ENCODE assay signal across 18 mouse cellular contexts in the genomic region with DNA sequence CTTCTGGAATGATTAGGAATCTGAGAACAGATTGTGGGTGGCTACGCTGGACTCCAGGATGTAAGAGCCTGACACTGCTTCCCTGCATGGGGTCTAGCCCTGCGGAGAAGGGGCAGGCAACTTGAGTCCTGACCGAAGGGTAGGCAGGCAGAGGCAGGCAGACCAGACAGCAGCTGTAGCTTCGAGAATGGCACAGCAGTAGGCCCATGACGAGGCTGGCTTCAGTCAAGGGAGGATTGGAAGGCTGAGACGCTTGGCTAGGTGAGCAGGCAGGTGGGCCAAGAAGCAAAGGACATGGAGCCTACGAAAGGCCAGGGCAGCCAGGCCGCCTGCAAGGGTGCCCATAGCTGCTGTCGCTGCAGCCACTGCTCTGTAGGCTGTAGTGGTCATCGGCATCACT. TPM values are rescaled to one million over a fixed set of nuclear protein-coding genes. Genes with fewer than 3 reads are reported as not detected.
DNase-seq lines count a peak whose midpoint lies in the region; ATAC-seq and TF ChIP-seq lines count a peak whose summit lies in the region.
"Had no signal": no experiment of that assay in that cellular context is flagged by ENCODE, and none has a peak within 500 bp of the region (broad histone marks: within the 10 kb centered on the region; RNA-seq: fewer than 3 reads in every experiment).

No protein-coding gene starts in this region.

- H3K4me2 ChIP-seq in limb, embryonic 13.5 days (replicated peaks): no peak overlapping the region
- H3K4me2 ChIP-seq in forebrain, embryonic 11.5 days (ENCODE audit: low read depth, low read length, severe bottlenecking): no peak overlapping the region
- H3K4me2 ChIP-seq: forebrain, embryonic 15.5 days; hindbrain, embryonic 15.5 days; liver, embryonic 11.5 days; lung, embryonic 14.5 days had no signal

- H3K9ac ChIP-seq in limb, embryonic 13.5 days: peak overlapping the region; percentile 5; the same call in 1 of the 2 replicates
- no peak overlapping the region for H3K9ac ChIP-seq in forebrain, embryonic 11.5 days (ENCODE audit: low read length)
- H3K9ac ChIP-seq: forebrain, embryonic 15.5 days; hindbrain, embryonic 15.5 days; lung, embryonic 14.5 days had no signal

- WGBS in limb, embryonic 13.5 days: 76% methylated on average over 10 of the region's 10 CpGs
- WGBS in forebrain, embryonic 11.5 days: 66% methylated on average over 10 of the region's 10 CpGs

- H3K36me3 ChIP-seq in limb, embryonic 13.5 days: peaks cover 87% of the 10 kb centered on the region
- H3K36me3 ChIP-seq in forebrain, embryonic 11.5 days (ENCODE audit: control insufficient read depth, insufficient read depth, low read length): no peaks in the 10 kb centered on the region

- H3K27me3 ChIP-seq in limb, embryonic 13.5 days: no peaks in the 10 kb centered on the region
- no peaks in the 10 kb centered on the region for H3K27me3 ChIP-seq in forebrain, embryonic 11.5 days (ENCODE audit: control insufficient read depth, insufficient read depth, low read length)
- H3K27me3 ChIP-seq: forebrain, embryonic 15.5 days; hindbrain, embryonic 15.5 days had no signal

- H3K4me3 ChIP-seq in layer of hippocampus, adult 2 months: no peak overlapping the region
- H3K4me3 ChIP-seq in limb, embryonic 13.5 days: no peak overlapping the region
- no peak overlapping the region for H3K4me3 ChIP-seq in forebrain, embryonic 11.5 days (ENCODE audit: low read depth, low read length)
- H3K4me3 ChIP-seq: forebrain, embryonic 15.5 days; hindbrain, embryonic 15.5 days had no signal

- no peak for ATAC-seq in limb, embryonic 13.5 days (ENCODE audit: low FRiP score, low read depth)
- ATAC-seq in forebrain, embryonic 11.5 days (replicated peaks; ENCODE audit: low FRiP score): no peak
- ATAC-seq: forebrain, embryonic 15.5 days; intestine, postnatal 0 days had no signal

- no peaks in the 10 kb centered on the region for H3K4me1 ChIP-seq in limb, embryonic 13.5 days
- no peaks in the 10 kb centered on the region for H3K4me1 ChIP-seq in forebrain, embryonic 11.5 days (replicated peaks; ENCODE audit: control insufficient read depth, insufficient read depth, low read length)
- H3K4me1 ChIP-seq: forebrain, embryonic 15.5 days; hindbrain, embryonic 15.5 days had no signal

- no peak for TF ChIP-seq CTCF in layer of hippocampus, adult 2 months (conservative IDR thresholded peaks at IDR 0.05)

- peak overlapping the region; percentile 39; the same call in 1 of the 2 replicates for H3K27ac ChIP-seq in layer of hippocampus, adult 2 months
- no peak overlapping the region for H3K27ac ChIP-seq in limb, embryonic 13.5 days
- no peak overlapping the region for H3K27ac ChIP-seq in forebrain, embryonic 11.5 days (ENCODE audit: low read depth, low read length)
- H3K27ac ChIP-seq: forebrain, embryonic 15.5 days; hindbrain, embryonic 15.5 days had no signal

- DNase-seq in layer of hippocampus, adult 2 months (ENCODE audit: low spot score in 2 of 2): no peak
- DNase-seq in layer of hippocampus, postnatal 14 days (ENCODE audit: low spot score in 2 of 2): no peak
- DNase-seq in spleen, postnatal 10 days (ENCODE audit: low spot score in 2 of 2): peak; percentile 2 to 9
- DNase-seq in spleen, postnatal 14 days (ENCODE audit: low spot score in 2 of 2): no peak
- peak; percentile 44 for DNase-seq in cerebellum, adult 8-10 months
- DNase-seq in forebrain, embryonic 11.5 days (ENCODE audit: low spot score): no peak
- DNase-seq: adrenal gland, adult 8-10 months; kidney, postnatal 10 days; lung, embryonic 14.5 days; right cerebral cortex, adult 18-20 months; thymus, adult 18-20 months had no signal

- H3K9me3 ChIP-seq in limb, embryonic 13.5 days: no peaks in the 10 kb centered on the region
- H3K9me3 ChIP-seq in forebrain, embryonic 11.5 days (ENCODE audit: control insufficient read depth, low read length): no peaks in the 10 kb centered on the region
- H3K9me3 ChIP-seq: forebrain, embryonic 15.5 days; G1E; hindbrain, embryonic 15.5 days had no signal

RNA-seq across cellular contexts. Expression of gene Haus3, which starts 7.4 kb away (rescaled TPM):
- total RNA-seq in layer of hippocampus, adult 2 months (2021): 1 to 10 TPM; 6.4 to 7.3 TPM
- total RNA-seq in layer of hippocampus, postnatal 14 days (2021): 1 to 10 TPM; 5.8 to 7.5 TPM
- 36.8 and 39.1 TPM in 2 replicates for polyA plus RNA-seq in limb, embryonic 13.5 days (2015; fragmentation: Nextera tagmentation; extraction: Ambion mirVana)
- 42.4 and 50.8 TPM in 2 replicates for polyA plus RNA-seq in forebrain, embryonic 11.5 days (2014; fragmentation: Nextera tagmentation; extraction: Ambion mirVana)

RNA-seq across cellular contexts. Expression of gene Poln, which starts 7.4 kb away (rescaled TPM):
- 1 to 10 TPM in 1 of 2 experiments, under 1 TPM in 1; 0.61 to 1.0 TPM for total RNA-seq in layer of hippocampus, adult 2 months (2021)
- under 1 TPM; 0.67 to 0.81 TPM for total RNA-seq in layer of hippocampus, postnatal 14 days (2021)
- polyA plus RNA-seq in limb, embryonic 13.5 days (2015; fragmentation: Nextera tagmentation; extraction: Ambion mirVana): 0.52 and 0.84 TPM in 2 replicates
- polyA plus RNA-seq in forebrain, embryonic 11.5 days (2014; fragmentation: Nextera tagmentation; extraction: Ambion mirVana): 1.1 and 1.7 TPM in 2 replicates
- total RNA-seq: monocyte, adult 5-6 weeks had no signal
- polyA plus RNA-seq: G1E; intestine, postnatal 0 days had no signal

RNA-seq across cellular contexts. Expression of gene Mxd4, which starts 10.8 kb away (rescaled TPM):
- 10 to 100 TPM; 84.9 to 94.7 TPM for total RNA-seq in layer of hippocampus, adult 2 months (2021)
- total RNA-seq in layer of hippocampus, postnatal 14 days (2021): 10 to 100 TPM; 79.2 to 89.4 TPM
- 36.4 and 39.6 TPM in 2 replicates for polyA plus RNA-seq in limb, embryonic 13.5 days (2015; fragmentation: Nextera tagmentation; extraction: Ambion mirVana)
- 17.6 and 20.1 TPM in 2 replicates for polyA plus RNA-seq in forebrain, embryonic 11.5 days (2014; fragmentation: Nextera tagmentation; extraction: Ambion mirVana)

Comparison
In these comparisons a context has a peak if more than half of its experiments do, and no peak if none do; other contexts are left out.
1. DNase-seq: peak in spleen, postnatal 10 days (2 of 2) and cerebellum, adult 8-10 months (single experiment); none in layer of hippocampus, adult 2 months (0 of 2), layer of hippocampus, postnatal 14 days (0 of 2), spleen, postnatal 14 days (0 of 2) and forebrain, embryonic 11.5 days (single experiment).